Mouse (Mus musculus) cortical plate, adult 2 months (tissue): ENCODE measurements around the gene D10Jhu81e.

Experiments
- CTCF ChIP-seq: fragments of 200-500 bp; IDR thresholded peaks from 2 replicates; pipeline ENCODE4 v1.5.1; 2011; ENCODE audit warnings: mild to moderate bottlenecking, control low read depth, low read length; ENCODE audit not compliant: insufficient read depth; ENCODE audit errors: extremely low read depth
- POLR2A ChIP-seq: fragments of 200-500 bp; IDR thresholded peaks from 2 replicates; pipeline ENCODE4 v1.6.1; 2011; ENCODE audit warnings: mild to moderate bottlenecking, low read length, control low read depth; ENCODE audit not compliant: insufficient read depth; ENCODE audit errors: extremely low read depth

- TF ChIP-seq POLR2A = no peak
- TF ChIP-seq CTCF = no peak
Observed at GRCm38 (mm10) chr10:78192933-78193332, 23.4 kb upstream of the D10Jhu81e start.
